ENCODE assay signal across 8 mouse cellular contexts in genomic region chr1:52799056-52799726, GRCm38 (mm10). TPM values are rescaled to one million over a fixed set of nuclear protein-coding genes. Genes with fewer than 3 reads are reported as not detected.
DNase-seq lines count a peak whose midpoint lies in the region; ATAC-seq lines count a peak whose summit lies in the region.

No protein-coding gene starts in this region.

- H3K4me2 ChIP-seq in intestine, embryonic 16.5 days (ENCODE audit: low read depth, low read length), result peak overlapping the region; percentile 35
- H3K4me2 ChIP-seq in midbrain, embryonic 15.5 days, result no peak overlapping the region
- H3K4me2 ChIP-seq in hindbrain, embryonic 12.5 days (replicated peaks), result no peak overlapping the region

- no peaks in the 10 kb centered on the region; the same call in 1 of the 2 replicates for H3K36me3 ChIP-seq in intestine, embryonic 16.5 days (ENCODE audit: control insufficient read depth, insufficient read depth, low read length)
- H3K36me3 ChIP-seq in midbrain, embryonic 15.5 days (replicated peaks), result 0 out of 2 replicates have a peak, but pooled peaks cover 3% of the 10 kb centered on the region
- H3K36me3 ChIP-seq in hindbrain, embryonic 12.5 days, result 0 out of 2 replicates have a peak, but pooled peaks cover 8% of the 10 kb centered on the region

- no peaks in the 10 kb centered on the region for H3K27me3 ChIP-seq in intestine, embryonic 16.5 days (replicated peaks; ENCODE audit: control insufficient read depth, insufficient read depth, low read length)
- H3K27me3 ChIP-seq in midbrain, embryonic 15.5 days (replicated peaks), result no peaks in the 10 kb centered on the region
- no peaks in the 10 kb centered on the region for H3K27me3 ChIP-seq in hindbrain, embryonic 12.5 days

- H3K4me1 ChIP-seq in intestine, embryonic 16.5 days (ENCODE audit: control insufficient read depth, insufficient read depth, low read length), result peaks cover 11% of the 10 kb centered on the region
- H3K4me1 ChIP-seq in midbrain, embryonic 15.5 days, result no peaks in the 10 kb centered on the region
- H3K4me1 ChIP-seq in hindbrain, embryonic 12.5 days, result peaks cover 3% of the 10 kb centered on the region; the same call in 1 of the 2 replicates

- peak overlapping the region; percentile 3; the same call in 1 of the 2 replicates for H3K4me3 ChIP-seq in intestine, embryonic 16.5 days (ENCODE audit: low read length)
- H3K4me3 ChIP-seq in midbrain, embryonic 15.5 days, result no peak overlapping the region
- no peak overlapping the region for H3K4me3 ChIP-seq in hindbrain, embryonic 12.5 days

- peak; percentile 46 to 69 for DNase-seq in heart, adult 18-20 months
- DNase-seq in heart, postnatal 25 days (ENCODE audit: low spot score), result no peak
- peak; percentile 87 for DNase-seq in 416B (ENCODE audit: low read depth)
- DNase-seq in adrenal gland, postnatal 36 days, result peak; percentile 34 to 42
- peak; percentile 67 for DNase-seq in thymus, postnatal 25 days

- H3K27ac ChIP-seq in intestine, embryonic 16.5 days (ENCODE audit: low read length), result peak overlapping the region; percentile 77
- H3K27ac ChIP-seq in midbrain, embryonic 15.5 days, result no peak overlapping the region
- H3K27ac ChIP-seq in hindbrain, embryonic 12.5 days, result no peak overlapping the region

- no peaks in the 10 kb centered on the region for H3K9me3 ChIP-seq in intestine, embryonic 16.5 days (ENCODE audit: control insufficient read depth, low read length)
- H3K9me3 ChIP-seq in midbrain, embryonic 15.5 days, result no peaks in the 10 kb centered on the region
- no peaks in the 10 kb centered on the region for H3K9me3 ChIP-seq in hindbrain, embryonic 12.5 days (replicated peaks)

- intact Hi-C loops in heart, postnatal 25 days (cut with DNase I), result no loop called here

- ATAC-seq in intestine, embryonic 16.5 days, result peak; percentile 87
- ATAC-seq in midbrain, embryonic 15.5 days (replicated peaks), result 0 out of 2 replicates have a peak, but pooled peaks have one; percentile 33
- no peak for ATAC-seq in hindbrain, embryonic 12.5 days (ENCODE audit: low FRiP score)

- 40% methylated on average over 10 of the region's 10 CpGs for WGBS in intestine, embryonic 16.5 days
- WGBS in midbrain, embryonic 15.5 days, result 76% methylated on average over 10 of the region's 10 CpGs
- WGBS in hindbrain, embryonic 12.5 days, result 78% methylated on average over 10 of the region's 10 CpGs

- 0 out of 2 replicates have a peak overlapping the region, but pooled peaks have one; percentile 9 for H3K9ac ChIP-seq in intestine, embryonic 16.5 days (ENCODE audit: low read depth, low read length)
- H3K9ac ChIP-seq in midbrain, embryonic 15.5 days, result no peak overlapping the region
- no peak overlapping the region for H3K9ac ChIP-seq in hindbrain, embryonic 12.5 days

RNA-seq across cellular contexts. Expression of gene Inpp1, which starts 18.3 kb away (rescaled TPM):
- 10 to 100 TPM; 16.3 to 16.8 TPM for total RNA-seq in heart, adult 18-20 months (2021)
- total RNA-seq in heart, postnatal 25 days (2021), result 10 to 100 TPM; 15.6 to 17.9 TPM
- total RNA-seq in adrenal gland, postnatal 36 days (2021), result 10 to 100 TPM; 22.5 to 39.3 TPM
- 17.7 and 18.8 TPM in 2 replicates for polyA plus RNA-seq in intestine, embryonic 16.5 days (2015; fragmentation: Nextera tagmentation; extraction: Ambion mirVana)
- polyA plus RNA-seq in midbrain, embryonic 15.5 days (2015; fragmentation: Nextera tagmentation; extraction: Ambion mirVana), result 36.8 and 39.6 TPM in 2 replicates
- 15.7 and 21.0 TPM in 2 replicates for polyA plus RNA-seq in hindbrain, embryonic 12.5 days (2016; fragmentation: Nextera tagmentation; extraction: Ambion mirVana)

RNA-seq across cellular contexts. Expression of gene Hibch, which starts 45.5 kb away (rescaled TPM):
- total RNA-seq in heart, adult 18-20 months (2021), result 10 to 100 TPM; 86.2 to 91.2 TPM
- total RNA-seq in heart, postnatal 25 days (2021), result 10 to 100 TPM; 78.7 to 87.6 TPM
- total RNA-seq in adrenal gland, postnatal 36 days (2021), result 10 to 100 TPM; 70.4 to 76.9 TPM
- 25.5 and 26.3 TPM in 2 replicates for polyA plus RNA-seq in intestine, embryonic 16.5 days (2015; fragmentation: Nextera tagmentation; extraction: Ambion mirVana)
- 30.6 and 32.4 TPM in 2 replicates for polyA plus RNA-seq in midbrain, embryonic 15.5 days (2015; fragmentation: Nextera tagmentation; extraction: Ambion mirVana)
- 32.0 and 32.6 TPM in 2 replicates for polyA plus RNA-seq in hindbrain, embryonic 12.5 days (2016; fragmentation: Nextera tagmentation; extraction: Ambion mirVana)
